Mouse (Mus musculus): Measurements from ENCODE around the gene Upb1.
A peak's percentile ranks its signal among the peaks of the same experiment; 100 is the strongest.
"Not testable (repeated sequence)": the region's sequence is repeated elsewhere in the genome, so short reads cannot be mapped to it uniquely, and the experiment has no call there.

Upb1 gene

DNA sequence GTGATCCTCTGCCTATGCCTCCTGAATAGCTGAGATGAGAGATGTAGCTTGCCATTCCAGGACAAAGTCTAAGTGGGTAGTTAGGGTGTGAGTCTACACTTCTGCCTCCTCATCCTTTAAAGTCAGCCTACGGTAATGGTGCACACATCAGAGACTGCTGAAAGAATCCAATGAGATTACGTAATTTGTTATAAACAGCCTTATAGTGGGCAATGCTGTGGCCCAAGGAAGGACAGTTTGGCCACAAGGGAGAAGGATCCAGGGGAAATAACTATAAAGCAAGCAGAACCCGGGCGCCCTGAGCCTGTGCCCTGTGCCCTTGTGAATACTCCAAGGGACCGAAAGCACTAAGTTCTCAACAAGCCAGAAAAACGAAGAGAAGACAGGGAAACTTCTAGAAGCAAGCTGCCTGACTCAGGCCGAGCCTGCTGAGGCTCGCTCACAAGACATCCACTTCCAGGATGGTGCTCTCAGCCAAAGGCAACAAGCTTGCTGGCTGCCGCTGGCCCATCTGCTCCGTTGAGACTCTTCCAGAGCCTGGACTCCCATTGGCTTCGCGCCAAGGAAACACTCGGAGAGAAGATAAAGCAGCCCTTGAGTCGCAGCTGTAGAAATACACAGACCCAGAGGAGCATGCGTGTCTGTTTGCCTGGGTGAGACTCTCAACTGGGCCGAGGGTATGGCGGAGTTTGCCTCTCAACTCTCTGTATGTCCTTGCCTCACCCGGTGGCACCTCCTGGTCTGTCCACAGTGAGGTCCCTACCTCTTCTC is 55.3 kb downstream of the Upb1 start:
- not testable (repeated sequence) for DNase-seq

DNA sequence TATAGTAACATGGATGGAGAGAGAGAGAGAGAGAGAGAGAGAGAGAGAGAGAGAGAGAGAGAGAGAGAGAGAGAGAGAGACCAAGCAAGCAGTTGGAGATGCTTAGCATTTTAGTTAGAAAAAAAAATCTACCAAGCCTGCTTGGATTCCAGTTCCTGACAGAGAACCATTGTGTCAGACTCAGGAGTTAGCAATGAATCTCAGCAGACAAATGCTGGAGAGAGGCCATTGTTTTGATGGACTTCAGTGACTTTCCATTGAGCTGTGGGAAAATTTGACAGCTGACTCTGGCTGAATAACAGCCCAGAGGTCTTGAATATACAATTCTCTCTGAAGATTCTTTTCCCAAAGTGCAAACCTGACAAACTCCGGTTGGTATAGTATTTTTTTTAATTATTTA is 56.9 kb downstream of the Upb1 start:
- DNase-seq = no peak

DNA sequence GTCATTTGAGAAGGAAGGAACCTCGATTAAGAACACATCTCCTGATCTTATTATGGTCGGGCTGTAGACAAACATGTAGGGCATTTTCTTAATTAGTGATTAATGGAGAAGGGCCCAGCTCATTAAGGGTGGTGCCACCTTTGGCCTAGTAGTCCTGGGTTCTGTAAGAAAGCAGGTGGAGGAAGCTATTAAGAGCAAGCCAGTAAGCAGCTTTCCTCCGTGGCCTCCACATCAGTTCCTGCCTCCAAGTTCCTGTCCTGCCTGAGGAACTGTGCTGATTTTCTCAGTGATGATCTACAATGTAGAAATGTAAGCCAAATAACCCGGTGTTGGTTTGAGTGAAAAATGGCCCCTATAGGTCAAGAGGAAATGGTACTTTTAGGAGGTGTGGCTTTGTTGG is 57.4 kb downstream of the Upb1 start:
- no peak for DNase-seq

DNA sequence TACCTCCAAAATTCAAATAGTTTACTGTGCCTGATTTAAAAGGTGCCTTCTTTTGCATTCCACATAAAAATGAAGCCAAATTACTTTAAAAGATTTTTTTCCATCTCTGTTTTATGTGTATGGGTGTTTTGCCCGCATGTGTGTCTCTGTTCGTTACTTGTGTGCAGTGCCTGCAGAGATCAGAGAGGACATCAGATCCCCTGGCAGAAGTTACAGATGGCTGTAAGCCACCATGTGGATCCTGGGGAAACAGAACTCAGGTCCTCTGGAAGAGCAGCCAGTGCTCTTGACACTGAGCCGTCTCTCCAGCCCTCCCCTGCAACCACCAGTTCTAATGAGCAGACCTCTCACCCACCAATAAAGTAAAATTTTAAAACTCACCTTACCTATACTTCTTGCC is 61.8 kb downstream of the Upb1 start:
- DNase-seq = no peak

DNA sequence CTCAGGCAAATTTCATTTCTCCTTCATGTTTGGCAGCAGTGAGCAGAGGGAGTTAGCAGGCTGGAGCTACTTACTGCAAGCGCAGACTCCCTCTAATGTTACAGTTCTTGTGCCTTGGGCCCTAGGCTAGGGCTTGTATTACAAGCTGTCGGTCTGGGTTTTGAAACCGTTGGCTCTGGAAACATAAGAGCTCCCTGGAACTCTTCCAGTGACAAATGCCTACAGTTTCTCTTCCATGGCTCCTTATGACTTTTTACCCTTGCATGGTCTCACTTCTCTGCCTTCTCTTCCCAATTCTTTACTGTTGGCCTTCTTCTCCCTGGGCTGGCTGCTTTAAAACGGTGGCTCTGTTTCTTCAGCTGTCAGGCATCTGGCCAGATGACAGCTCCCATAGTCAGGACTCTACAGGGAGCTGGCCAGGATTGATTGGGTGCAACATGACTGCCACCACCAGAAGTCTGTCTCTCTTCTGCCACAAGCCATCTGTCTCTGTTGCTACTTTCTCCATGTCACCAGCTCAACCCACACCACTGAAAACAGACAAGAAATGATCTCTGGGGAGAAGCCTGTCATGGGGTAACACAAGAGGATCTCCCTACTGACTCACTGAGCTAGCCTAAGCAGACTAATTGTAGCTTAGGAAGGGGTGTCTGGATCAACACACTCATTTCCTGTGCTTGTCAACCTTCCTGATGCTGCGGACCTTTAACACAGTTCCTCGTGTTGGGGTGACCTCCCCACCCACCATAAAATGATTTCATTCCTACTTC is 65.1 kb downstream of the Upb1 start:
- no peak for DNase-seq

DNA sequence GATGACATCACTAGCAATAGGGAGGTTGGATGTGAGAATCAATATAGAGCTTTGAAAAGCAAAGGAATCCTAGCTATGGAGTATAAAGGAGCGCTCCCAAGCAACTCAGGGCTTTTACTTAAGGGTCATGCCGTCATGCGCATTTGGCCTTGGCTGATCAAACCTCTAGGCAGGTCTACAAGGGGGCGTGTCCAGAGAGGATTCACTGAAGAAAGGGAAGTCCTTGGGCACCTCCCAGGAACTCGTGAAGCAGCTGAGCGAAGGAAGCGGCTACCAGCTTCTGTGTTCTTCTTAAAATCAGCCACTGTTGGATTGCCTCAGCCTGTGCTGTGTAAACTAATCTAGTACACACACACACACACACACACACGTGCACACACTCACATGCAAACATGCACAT is 72.5 kb downstream of the Upb1 start:
- DNase-seq = peak; percentile 34

DNA sequence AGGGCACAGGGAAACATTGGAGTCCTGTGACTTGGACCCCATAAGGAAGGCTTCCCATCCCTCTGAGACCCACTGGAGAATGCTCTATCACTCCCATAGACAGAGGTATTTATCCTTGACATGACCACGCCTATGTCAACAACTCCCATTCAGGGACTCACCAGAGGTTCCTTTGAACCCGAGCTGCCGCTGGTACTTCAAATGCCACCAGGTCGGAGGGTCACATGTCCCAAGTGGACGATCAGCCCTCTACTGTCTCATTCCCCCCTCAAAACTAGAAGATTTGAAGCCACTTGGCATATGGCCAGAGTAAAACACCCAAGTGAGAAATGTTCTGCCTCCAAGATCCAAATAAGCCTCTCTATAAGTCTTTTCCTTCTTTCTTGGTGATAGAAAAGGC is 73.7 kb downstream of the Upb1 start:
- DNase-seq = no peak

DNA sequence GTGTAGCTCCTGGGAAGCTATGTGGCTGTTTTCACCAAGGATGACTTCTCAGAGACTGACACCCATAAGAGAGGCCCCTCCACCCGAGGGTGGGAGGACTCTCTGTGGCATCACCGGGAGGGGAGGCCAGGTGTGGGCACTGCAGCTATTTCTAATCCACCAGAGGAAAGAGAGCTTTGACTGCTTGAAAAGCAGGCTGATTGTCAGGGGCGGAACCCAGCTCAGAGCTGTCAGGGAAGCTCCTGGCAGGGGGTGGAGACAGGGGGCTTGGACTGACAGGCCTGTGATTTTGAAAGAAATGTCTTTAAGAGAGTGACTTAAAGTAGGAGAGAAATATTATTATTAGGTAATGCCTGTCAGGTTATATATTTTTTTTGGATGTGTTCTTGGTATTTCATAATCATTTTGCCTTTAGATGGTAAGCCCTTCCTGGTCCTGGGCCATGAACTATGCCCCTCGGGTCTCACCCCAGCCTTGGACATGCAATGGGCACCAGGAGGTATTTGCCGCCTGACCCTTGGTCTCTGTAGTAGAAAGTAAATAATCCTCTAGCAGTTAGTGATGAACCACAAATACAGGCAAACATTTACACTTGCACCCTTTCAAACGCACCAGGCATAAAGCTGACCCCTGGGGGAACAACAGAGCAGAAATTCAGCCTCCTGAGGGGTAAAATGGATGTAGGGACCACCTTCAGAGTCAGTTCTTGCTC is 74.4 kb downstream of the Upb1 start:
- DNase-seq = not testable (repeated sequence)

DNA sequence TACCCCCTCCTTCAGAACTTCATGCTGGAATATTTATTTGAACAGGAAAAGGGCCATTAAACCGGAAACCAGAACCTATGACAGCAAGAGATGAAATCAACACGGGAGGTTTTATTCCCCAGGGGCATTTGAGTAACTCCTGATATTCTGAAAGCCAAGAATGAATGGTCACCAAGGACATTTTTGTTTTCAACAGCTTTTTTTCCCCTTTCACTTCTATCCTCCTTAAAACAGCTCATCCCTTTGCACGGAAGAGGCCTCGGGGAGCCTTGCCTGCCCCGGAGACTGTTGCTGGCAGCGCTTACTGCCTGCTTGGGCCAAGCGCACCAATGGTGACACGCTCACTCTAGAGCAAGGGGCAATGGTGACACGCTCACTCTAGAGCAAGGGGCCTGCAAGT is 76.1 kb downstream of the Upb1 start:
- no peak for DNase-seq

DNA sequence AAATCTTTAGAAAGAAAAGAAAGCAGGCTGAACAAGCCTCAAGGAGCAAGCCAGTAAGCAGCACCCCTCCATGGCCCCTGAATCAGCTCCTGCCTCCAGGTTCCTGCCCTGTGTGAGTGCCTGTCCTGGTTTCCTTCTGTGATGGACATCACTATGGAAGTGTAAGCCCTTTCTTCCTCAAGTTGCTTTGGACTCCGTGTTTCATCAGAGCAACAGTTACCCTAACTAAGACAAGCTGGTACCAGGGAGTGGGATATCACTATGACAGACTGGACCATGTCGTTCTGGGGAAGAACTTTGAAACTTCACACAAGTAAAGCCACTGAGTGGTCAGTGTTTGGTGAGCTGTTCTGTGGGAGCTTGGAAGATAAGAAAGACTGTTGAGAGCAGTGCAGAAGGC is 79.0 kb downstream of the Upb1 start:
- DNase-seq = no peak

DNA sequence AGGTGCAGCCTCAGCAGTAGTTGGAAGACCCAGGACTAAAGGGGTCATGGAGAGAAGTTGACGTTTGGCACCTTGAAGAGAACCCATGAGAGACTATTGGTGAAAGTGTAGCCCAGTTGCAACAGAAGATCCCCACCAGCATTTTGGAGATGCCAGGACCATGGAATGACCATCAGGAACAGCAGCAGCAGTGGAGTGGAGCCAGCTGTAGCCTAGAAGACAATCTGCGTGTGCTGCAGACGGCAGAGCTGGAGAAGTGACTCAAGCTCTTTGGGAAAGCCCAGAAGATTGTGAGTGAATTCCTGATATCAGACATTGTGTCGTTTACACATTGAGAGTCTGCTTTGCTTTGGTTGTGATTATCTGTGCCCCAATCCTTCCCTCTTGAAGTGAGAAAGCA is 80.8 kb downstream of the Upb1 start:
- no peak for DNase-seq

DNA sequence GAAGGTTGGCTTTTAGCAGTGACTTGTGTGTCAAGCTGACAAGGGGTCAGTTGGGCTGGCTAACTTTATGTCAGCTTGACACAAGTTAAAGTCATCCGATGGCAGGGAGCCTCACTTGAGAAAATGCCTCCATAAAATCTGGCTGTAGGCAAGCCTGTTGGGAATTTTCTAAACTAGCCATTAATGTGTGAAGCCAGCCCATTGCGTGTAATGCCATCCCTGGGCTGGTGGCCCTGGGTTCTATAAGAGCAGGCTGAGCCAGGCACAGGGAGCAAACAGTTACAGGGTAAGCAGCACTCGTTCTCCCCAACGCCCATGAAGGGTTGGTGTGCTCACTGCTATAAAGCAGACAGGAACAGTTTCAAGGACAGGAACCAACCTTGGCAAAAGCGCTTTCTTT is 81.4 kb downstream of the Upb1 start:
- DNase-seq = no peak

DNA sequence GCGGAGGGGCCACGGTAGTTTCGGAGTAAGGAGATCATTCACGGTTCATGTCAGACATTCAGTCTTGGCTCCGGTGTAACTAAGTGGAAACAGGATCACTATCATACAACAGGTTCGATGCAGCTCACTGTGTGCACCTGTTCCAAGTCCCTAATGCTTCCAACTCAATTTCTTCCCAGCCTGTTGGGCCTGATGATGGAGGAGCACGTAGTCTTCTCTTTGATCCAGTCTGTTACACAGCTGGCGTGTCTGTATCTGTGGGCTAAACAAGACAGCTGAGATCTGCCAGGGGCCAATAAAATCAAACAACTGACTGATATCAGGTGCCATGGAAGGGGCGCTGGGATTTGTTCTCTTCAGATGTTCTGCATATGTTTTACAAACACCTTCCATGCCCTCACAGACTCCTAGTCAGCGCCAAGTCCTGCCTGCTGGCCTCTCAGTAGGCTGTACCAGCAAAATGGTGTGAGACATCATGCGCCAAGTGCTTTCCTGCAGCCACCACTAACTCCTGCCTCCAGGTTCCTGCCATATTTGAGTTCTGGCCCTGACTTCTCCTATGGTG is 82.1 kb downstream of the Upb1 start:
- no peak for DNase-seq

DNA sequence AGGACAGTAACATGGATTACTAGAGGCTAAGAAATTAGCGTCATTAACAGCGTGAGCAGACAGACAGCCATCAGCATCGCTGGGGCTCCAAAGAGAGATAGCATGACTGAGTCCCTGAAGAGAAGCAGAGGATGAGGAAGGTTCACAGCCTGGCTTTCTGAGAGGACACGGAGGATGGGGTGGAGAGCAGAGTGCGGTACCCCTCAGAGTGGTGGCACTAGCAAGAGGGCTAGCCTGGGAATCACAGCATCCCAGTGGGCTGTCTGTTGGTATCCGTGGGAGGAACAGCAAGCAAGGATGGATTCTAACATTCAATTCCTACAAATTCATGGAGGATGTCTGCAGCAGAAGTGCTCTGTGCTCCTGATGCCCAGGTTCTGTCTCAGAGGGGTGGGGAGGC is 83.2 kb downstream of the Upb1 start:
- DNase-seq = no peak

DNA sequence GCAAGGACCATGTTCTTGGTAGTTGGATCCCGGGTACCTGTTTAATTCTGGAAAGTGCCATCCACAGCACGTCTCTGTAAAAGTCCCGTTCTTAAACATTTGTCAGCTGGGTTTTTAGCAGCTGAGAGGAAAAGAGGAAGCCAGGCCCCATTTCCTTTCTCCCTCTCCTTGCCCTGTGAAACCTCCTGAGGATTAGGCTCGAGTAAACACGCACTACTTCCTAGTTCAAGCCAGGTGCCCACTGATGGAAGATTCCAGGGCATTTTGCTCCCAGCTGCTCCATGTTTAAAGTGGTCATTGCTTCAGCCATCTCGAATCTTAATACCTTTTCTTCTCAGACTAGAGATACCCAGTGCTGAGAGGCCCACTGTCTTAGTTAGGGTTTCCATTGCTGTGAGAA is 83.9 kb downstream of the Upb1 start:
- DNase-seq = no peak

DNA sequence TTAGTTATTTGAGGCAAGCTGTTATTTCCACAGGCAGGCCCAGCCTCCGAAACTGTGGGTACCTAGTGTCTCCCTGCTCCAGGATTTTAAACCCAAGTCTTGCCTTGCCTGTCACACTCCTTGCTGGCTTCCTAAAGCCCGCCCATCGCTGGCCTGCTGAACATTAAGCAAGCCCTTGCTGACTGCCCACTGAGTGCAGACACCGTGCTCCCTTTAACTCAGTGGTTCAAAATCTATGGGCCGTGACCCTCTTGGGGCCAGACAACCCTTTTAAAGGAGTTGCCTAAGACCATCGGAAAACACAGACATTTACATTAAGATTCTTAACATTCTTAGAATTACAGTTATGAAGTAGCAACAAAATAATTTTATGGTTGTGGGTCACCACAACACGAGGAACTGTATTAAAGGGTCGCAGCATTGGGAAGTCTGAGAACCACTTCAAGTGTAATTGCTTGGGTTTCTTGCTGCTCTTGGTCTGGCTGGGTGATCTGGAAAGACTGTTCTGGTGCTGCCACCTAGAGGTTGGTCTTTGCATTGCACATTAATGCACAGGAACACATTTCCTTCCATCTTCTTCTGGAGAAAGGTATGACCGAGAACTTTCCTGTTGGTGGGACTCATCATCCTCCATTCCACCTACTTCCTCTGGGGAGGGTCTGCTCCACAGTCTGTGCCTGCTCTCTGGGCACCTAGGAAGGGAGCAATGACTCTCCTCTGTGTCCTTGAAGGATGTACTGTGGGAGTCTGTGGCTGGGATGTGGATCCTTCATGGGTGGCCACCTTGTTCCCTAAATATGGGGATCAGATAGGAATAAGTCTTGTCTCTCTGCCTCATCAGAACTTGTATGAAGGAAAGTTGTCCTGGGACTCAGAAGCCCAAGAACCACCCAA is 85.4 kb downstream of the Upb1 start:
- DNase-seq = peak; percentile 79

DNA sequence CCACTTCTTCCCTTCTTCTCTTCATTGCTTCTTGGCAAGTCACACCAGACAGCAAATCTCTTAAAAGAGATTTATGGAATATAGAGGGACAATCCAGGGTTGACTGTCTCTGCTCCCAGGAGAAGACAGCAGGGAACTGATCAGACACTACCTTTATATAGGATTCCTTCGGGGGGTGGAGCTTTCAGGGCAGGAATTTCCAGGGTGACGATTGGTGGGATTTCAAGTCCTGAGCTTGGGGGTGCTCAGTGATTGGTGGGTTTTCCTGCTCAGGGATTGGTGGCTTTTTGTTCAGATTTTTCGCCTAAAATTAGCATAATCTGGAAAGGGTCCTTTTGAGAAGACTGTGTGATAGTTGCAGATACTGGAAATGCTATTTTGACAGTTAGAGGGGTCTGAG is 86.2 kb downstream of the Upb1 start:
- DNase-seq = no peak

DNA sequence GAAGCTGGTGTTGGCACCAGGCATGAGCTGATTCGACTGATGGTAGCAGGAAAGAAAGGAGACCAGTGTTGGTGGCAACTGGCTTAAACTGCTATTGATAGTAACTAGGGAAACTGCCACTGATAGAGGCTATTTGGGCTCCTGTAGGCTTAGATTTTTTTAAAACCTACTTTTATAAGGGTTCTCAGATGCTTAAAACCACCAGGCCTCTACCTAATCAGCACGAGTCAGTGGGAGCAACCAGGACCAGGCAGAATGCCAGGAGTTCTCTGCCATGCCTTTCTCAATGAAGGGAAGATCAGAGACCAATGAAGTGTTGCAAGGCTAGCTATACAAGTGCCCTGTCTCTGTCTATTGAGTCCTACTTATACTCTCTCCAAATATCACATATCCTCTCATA is 88.6 kb downstream of the Upb1 start:
- no peak for DNase-seq

DNA sequence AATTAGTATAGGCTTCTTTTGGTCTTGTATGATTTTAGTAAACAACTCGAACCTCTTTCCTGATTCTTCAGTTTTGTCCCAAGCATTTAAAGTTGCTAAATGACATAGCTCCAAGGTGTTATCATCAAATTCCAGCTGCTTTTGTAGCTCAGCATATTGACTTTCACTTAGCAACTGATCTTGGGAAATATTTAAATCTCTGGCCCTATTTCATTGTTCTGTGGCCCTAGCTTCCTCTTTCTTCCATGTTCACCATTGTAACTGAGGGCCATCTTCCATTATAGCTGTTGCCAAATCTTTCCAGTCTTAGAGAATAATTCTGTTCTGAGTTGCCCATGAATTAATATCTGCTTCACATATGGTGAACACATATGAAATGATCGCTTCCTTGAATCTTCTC is 89.8 kb downstream of the Upb1 start:
- no peak for DNase-seq

Measured in liver (tissue).